Mouse (Mus musculus) midbrain, embryonic 12.5 days (tissue): Measurements from ENCODE around the gene Sgf29. TPM values are rescaled to one million over a fixed set of nuclear protein-coding genes. Genes with fewer than 3 reads are reported as not detected.
"Not testable (repeated sequence)": the region's sequence is repeated elsewhere in the genome, so short reads cannot be mapped to it uniquely, and the experiment has no call there.

Experiments
- ATAC-seq: fragments of 200-750 bp; cut with Nextera tagmentation; 2 replicates; pipeline ENCODE4 v1.8.0; 2017; ENCODE audit warnings: low read depth, moderate TSS enrichment, moderate library complexity; ENCODE audit not compliant: low FRiP score
- H3K27ac ChIP-seq: fragments of 300-500 bp; sonication (generic); replicated peaks from 2 replicates; pipeline ENCODE4 v1.5.1; 2016; ENCODE audit warnings: mild to moderate bottlenecking
- H3K27me3 ChIP-seq: fragments of 300-500 bp; sonication (generic); 2 replicates; pipeline ENCODE4 v1.6.1; 2016; ENCODE audit warnings: mild to moderate bottlenecking
- H3K36me3 ChIP-seq: fragments of 300-500 bp; sonication (generic); 2 replicates; pipeline ENCODE4 v1.6.1; 2016
- H3K4me1 ChIP-seq: fragments of 300-500 bp; sonication (generic); 2 replicates; pipeline ENCODE4 v1.6.1; 2016
- H3K4me2 ChIP-seq: fragments of 300-500 bp; sonication (generic); replicated peaks from 2 replicates; pipeline ENCODE4 v1.6.1; 2016; ENCODE audit warnings: mild to moderate bottlenecking, moderate library complexity
- H3K4me3 ChIP-seq: fragments of 300-500 bp; sonication (generic); 2 replicates; pipeline ENCODE4 v1.5.1; 2016; ENCODE audit warnings: mild to moderate bottlenecking
- H3K9ac ChIP-seq: fragments of 300-500 bp; sonication (generic); replicated peaks from 2 replicates; pipeline ENCODE4 v1.6.1; 2016; ENCODE audit warnings: mild to moderate bottlenecking, moderate library complexity
- H3K9me3 ChIP-seq: fragments of 300-500 bp; sonication (generic); 2 replicates; pipeline ENCODE4 v1.6.1; 2016; ENCODE audit warnings: mild to moderate bottlenecking
- WGBS: fragments of 180-500 bp; shearing (Covaris S2); methylation state at CpG from one replicate; pipeline ENCODE4 v1.1.7; 2016; 5-methylcytosine and 5-hydroxymethylcytosine counted together
- polyA plus RNA-seq: library from polyadenylated mRNA; unstranded; fragments of >200 nt; fragmentation: Nextera tagmentation; extraction: Ambion mirVana; gene quantifications from 2 replicates; pipeline ENCODE4 v1.2.1, GENCODE M21; 2016

Sgf29 gene
- polyA plus RNA-seq, 1 experiment from 2014 or later, result 46.4 TPM

- H3K9ac ChIP-seq, result no peak overlapping the region
- H3K9me3 ChIP-seq, result no peaks in the 10 kb centered on the region
- no peak overlapping the region for H3K27ac ChIP-seq
- no peak for ATAC-seq
- no peaks in the 10 kb centered on the region for H3K4me1 ChIP-seq
- no peak overlapping the region for H3K4me2 ChIP-seq
- WGBS, result 87% methylated on average over 3 of the region's 3 CpGs
- H3K27me3 ChIP-seq, result no peaks in the 10 kb centered on the region
- peaks cover 63% of the 10 kb centered on the region for H3K36me3 ChIP-seq
- H3K4me3 ChIP-seq, result no peak overlapping the region
Measured at GRCm38 (mm10) chr7:126670152-126670551, 21.0 kb downstream of the Sgf29 start.

- H3K9ac ChIP-seq, result no peak overlapping the region
- H3K4me1 ChIP-seq, result no peaks in the 10 kb centered on the region
- 94% methylated on average over 9 of the region's 9 CpGs for WGBS
- H3K27ac ChIP-seq, result no peak overlapping the region
- no peaks in the 10 kb centered on the region for H3K9me3 ChIP-seq
- H3K36me3 ChIP-seq, result peaks cover 49% of the 10 kb centered on the region
- no peak overlapping the region for H3K4me3 ChIP-seq
- no peak overlapping the region for H3K4me2 ChIP-seq
- no peaks in the 10 kb centered on the region for H3K27me3 ChIP-seq
- ATAC-seq, result no peak
Measured at GRCm38 (mm10) chr7:126672111-126672510, 23.0 kb downstream of the Sgf29 start.

- H3K4me3 ChIP-seq, result no peak overlapping the region
- WGBS, result 94% methylated on average over 8 of the region's 8 CpGs
- no peaks in the 10 kb centered on the region for H3K4me1 ChIP-seq
- H3K27me3 ChIP-seq, result no peaks in the 10 kb centered on the region
- no peak overlapping the region for H3K9ac ChIP-seq
- no peak overlapping the region for H3K4me2 ChIP-seq
- H3K36me3 ChIP-seq, result peaks cover 40% of the 10 kb centered on the region
- H3K9me3 ChIP-seq, result no peaks in the 10 kb centered on the region
- no peak for ATAC-seq
- no peak overlapping the region for H3K27ac ChIP-seq
Measured at GRCm38 (mm10) chr7:126675104-126675503, 26.0 kb downstream of the Sgf29 start.

- H3K36me3 ChIP-seq, result peaks cover 31% of the 10 kb centered on the region
- no peaks in the 10 kb centered on the region for H3K4me1 ChIP-seq
- H3K9me3 ChIP-seq, result no peaks in the 10 kb centered on the region
- no peak within 1 kb of the TSS for H3K4me3 ChIP-seq
- no peak for ATAC-seq
- H3K27ac ChIP-seq, result no peak within 1 kb of the TSS
- WGBS, result 68% methylated on average over 1 of the region's 1 CpGs
- no peak within 1 kb of the TSS for H3K4me2 ChIP-seq
- H3K9ac ChIP-seq, result no peak within 1 kb of the TSS
- H3K27me3 ChIP-seq, result no peaks in the 10 kb centered on the region
Measured at GRCm38 (mm10) chr7:126676207-126676606, 27.1 kb downstream of the Sgf29 start, which contains the start of gene Sult1a1. Gene Sult1a1, minus strand, starts transcription at chr7:126676432.

GRCm38 (mm10) chr7:126676631-126677220, 27.6 kb downstream of the Sgf29 start:
- H3K4me1 ChIP-seq, result no peaks in the 10 kb centered on the region
- no peaks in the 10 kb centered on the region for H3K9me3 ChIP-seq
- ATAC-seq, result no peak
- H3K9ac ChIP-seq, result no peak overlapping the region
- no peak overlapping the region for H3K4me2 ChIP-seq
- no peak overlapping the region for H3K27ac ChIP-seq
- 82% methylated on average over 4 of the region's 4 CpGs for WGBS
- H3K36me3 ChIP-seq, result peaks cover 27% of the 10 kb centered on the region
- H3K4me3 ChIP-seq, result no peak overlapping the region
- H3K27me3 ChIP-seq, result no peaks in the 10 kb centered on the region

- no peak overlapping the region for H3K27ac ChIP-seq
- no peak overlapping the region for H3K4me2 ChIP-seq
- 83% methylated on average over 8 of the region's 8 CpGs for WGBS
- no peaks in the 10 kb centered on the region for H3K27me3 ChIP-seq
- H3K36me3 ChIP-seq, result peaks cover 10% of the 10 kb centered on the region; the same call in 1 of the 2 replicates
- ATAC-seq, result no peak
- H3K9me3 ChIP-seq, result no peaks in the 10 kb centered on the region
- no peak overlapping the region for H3K9ac ChIP-seq
- no peak overlapping the region for H3K4me3 ChIP-seq
- no peaks in the 10 kb centered on the region for H3K4me1 ChIP-seq
Measured at GRCm38 (mm10) chr7:126678545-126679341, 29.6 kb downstream of the Sgf29 start.

- Histone ChIP-seq H3K9ac (no peak overlapping the region), H3K27ac (no peak overlapping the region), H3K9me3 (no peaks in the 10 kb centered on the region), H3K36me3 (peaks cover 7% of the 10 kb centered on the region; the same call in 1 of the 2 replicates), H3K4me3 (no peak overlapping the region), H3K4me1 (no peaks in the 10 kb centered on the region), H3K4me2 (no peak overlapping the region), H3K27me3 (no peaks in the 10 kb centered on the region)
- no peak for ATAC-seq
- 94% methylated on average over 5 of the region's 5 CpGs for WGBS
Measured at GRCm38 (mm10) chr7:126679683-126680082, 30.6 kb downstream of the Sgf29 start.

- WGBS, result 95% methylated on average over 5 of the region's 5 CpGs
- Histone ChIP-seq H3K36me3 (no peaks in the 10 kb centered on the region), H3K9ac (no peak overlapping the region), H3K27me3 (no peaks in the 10 kb centered on the region), H3K27ac (no peak overlapping the region), H3K9me3 (no peaks in the 10 kb centered on the region), H3K4me3 (no peak overlapping the region), H3K4me1 (no peaks in the 10 kb centered on the region), H3K4me2 (no peak overlapping the region)
- no peak for ATAC-seq
Measured at GRCm38 (mm10) chr7:126681221-126681620, 32.1 kb downstream of the Sgf29 start.

GRCm38 (mm10) chr7:126688156-126688555, 39.0 kb downstream of the Sgf29 start:
- H3K9me3 ChIP-seq, ATAC-seq, H3K27me3 ChIP-seq, H3K9ac ChIP-seq, H3K4me3 ChIP-seq, H3K27ac ChIP-seq, H3K4me1 ChIP-seq, H3K4me2 ChIP-seq: not testable (repeated sequence)
- 93% methylated on average over 4 of the region's 4 CpGs for WGBS
- peaks cover 30% of the 10 kb centered on the region for H3K36me3 ChIP-seq

GRCm38 (mm10) chr7:126689021-126689420, 39.9 kb downstream of the Sgf29 start:
- Histone ChIP-seq H3K36me3 (peaks cover 30% of the 10 kb centered on the region), H3K9ac (no peak overlapping the region), H3K4me1 (peaks cover 6% of the 10 kb centered on the region; the same call in 1 of the 2 replicates), H3K4me2 (no peak overlapping the region), H3K4me3 (no peak overlapping the region), H3K27ac (no peak overlapping the region), H3K9me3 (no peaks in the 10 kb centered on the region), H3K27me3 (no peaks in the 10 kb centered on the region)
- WGBS, result 80% methylated on average over 3 of the region's 3 CpGs
- no peak for ATAC-seq

- 91% methylated on average over 3 of the region's 3 CpGs for WGBS
- H3K4me3 ChIP-seq, result no peak overlapping the region
- no peaks in the 10 kb centered on the region for H3K9me3 ChIP-seq
- H3K9ac ChIP-seq, result no peak overlapping the region
- H3K4me2 ChIP-seq, result no peak overlapping the region
- H3K36me3 ChIP-seq, result peaks cover 30% of the 10 kb centered on the region
- H3K4me1 ChIP-seq, result peaks cover 12% of the 10 kb centered on the region
- no peaks in the 10 kb centered on the region for H3K27me3 ChIP-seq
- no peak overlapping the region for H3K27ac ChIP-seq
- ATAC-seq, result no peak
Measured at GRCm38 (mm10) chr7:126690737-126691136, 41.6 kb downstream of the Sgf29 start.

- Histone ChIP-seq H3K4me2 (no peak overlapping the region), H3K36me3 (peaks cover 30% of the 10 kb centered on the region), H3K9me3 (no peaks in the 10 kb centered on the region), H3K4me3 (no peak overlapping the region), H3K4me1 (peaks cover 17% of the 10 kb centered on the region), H3K27me3 (no peaks in the 10 kb centered on the region), H3K9ac (no peak overlapping the region), H3K27ac (no peak overlapping the region)
- 85% methylated on average over 5 of the region's 5 CpGs for WGBS
- ATAC-seq, result no peak
Measured at GRCm38 (mm10) chr7:126691676-126692075, 42.6 kb downstream of the Sgf29 start.
